Mouse (Mus musculus) c-Kit-positive CD71-positive TER-119-positive erythroid progenitor cells, embryonic 14.5 days (primary cell): Measurements from ENCODE around the gene Zzz3.

ENCODE experiments used
- DNase-seq: peaks from one replicate; pipeline ENCODE4 v3.0.0-alpha.2; 2013; ENCODE audit warnings: low spot score

The Zzz3 gene

GRCm38 (mm10) chr3:152497084-152497483 lies 101.8 kb downstream of the Zzz3 start:
- DNase-seq = no peak

DNA sequence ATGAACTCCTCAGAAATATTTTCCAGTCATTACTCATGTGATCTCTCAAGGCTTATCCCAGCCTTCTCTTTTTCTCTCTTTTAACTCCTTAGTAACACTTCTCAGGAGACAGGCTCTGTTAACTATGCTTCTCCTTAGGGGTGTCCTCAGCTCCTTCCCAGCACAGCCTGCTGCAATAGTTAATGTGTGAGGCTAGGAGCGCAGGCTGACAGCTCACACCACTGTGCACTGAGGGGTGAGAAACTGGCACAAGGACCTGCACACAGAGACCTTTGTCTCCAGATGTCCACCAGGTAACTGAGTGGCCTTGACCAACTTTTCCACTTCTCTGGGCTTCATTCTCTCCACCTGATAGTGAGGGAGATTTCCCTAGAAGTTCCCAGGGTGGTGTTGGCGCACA lies 102.6 kb downstream of the Zzz3 start:
- DNase-seq = no peak

DNA sequence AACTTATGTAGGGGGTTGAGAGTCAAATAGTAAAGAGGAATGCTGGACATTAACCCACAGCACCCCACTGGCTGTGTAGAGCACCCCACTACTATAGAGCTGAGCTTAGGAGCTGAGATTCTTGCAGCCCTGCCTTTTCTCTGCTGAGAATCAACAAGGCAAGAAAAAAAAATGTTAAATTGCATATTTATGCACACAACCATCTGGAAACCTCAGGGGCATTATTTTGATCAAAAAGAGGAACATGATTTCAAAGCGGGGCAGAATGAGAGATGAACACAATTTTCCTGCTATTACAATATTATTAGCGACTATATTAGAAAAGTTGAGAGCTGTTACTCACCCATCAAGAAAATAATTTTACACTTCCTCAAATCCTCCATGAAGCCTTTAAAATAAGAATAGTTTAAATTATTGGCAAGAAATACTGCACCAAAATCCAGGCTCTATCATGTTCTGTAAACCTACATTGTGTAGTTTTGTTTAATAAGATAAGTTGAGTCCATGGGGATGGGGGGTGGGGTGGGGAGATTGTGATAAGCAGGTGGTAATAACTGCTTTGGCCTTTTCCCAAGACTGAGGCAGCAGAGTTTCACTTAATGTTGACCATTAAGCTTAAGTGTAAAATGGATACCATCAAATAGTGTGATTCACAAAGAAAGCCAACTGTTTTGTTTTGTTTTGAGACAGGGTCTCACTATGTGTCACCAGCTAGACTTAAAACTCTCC lies 103.9 kb downstream of the Zzz3 start:
- no peak for DNase-seq

DNA sequence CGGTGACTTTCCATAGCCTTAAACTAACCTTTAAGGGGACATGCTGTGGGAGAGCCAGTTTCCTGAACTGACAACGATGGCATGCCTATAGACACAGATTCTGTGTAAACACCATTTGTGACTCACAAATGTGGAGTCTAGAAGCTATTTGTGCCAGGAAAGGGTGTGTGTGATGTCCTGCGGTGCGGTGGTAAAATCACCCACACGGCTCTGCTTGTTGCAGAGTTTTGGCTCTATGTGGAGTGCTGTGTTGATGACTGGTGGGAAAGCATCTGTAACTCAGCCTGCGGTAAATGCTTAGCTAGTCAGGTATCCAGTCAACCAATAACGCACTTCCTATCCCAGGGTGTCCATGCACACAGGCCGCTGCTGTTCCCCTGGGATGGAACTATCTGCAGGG lies 112.6 kb downstream of the Zzz3 start:
- DNase-seq = no peak

DNA sequence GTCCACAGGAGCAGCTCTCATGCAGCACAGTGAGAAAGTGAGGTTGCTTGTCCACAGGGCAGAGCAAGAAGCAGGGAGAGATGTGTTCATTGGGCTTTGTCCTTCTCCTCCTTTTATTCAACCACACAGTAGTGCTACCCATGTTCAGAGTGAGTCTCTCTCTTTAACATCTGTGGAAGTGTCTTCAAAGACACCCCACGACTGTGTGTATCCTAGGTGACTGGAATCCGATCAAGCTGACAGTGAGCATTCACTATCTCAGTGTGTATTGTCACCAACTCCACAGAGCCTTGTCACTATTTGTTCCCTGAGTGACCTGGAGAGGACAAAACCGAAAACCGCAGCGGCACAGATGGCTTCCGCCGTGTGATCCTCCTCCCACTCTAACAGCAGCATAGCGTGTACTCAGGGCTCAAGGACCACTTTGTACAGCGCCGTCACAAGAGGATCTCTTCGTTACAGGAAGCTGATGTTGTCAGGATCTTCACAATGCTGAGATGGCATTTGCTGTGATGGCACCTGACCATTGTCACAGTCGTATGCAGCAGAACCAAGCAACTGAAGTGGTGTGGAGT lies 113.2 kb downstream of the Zzz3 start:
- no peak for DNase-seq

DNA sequence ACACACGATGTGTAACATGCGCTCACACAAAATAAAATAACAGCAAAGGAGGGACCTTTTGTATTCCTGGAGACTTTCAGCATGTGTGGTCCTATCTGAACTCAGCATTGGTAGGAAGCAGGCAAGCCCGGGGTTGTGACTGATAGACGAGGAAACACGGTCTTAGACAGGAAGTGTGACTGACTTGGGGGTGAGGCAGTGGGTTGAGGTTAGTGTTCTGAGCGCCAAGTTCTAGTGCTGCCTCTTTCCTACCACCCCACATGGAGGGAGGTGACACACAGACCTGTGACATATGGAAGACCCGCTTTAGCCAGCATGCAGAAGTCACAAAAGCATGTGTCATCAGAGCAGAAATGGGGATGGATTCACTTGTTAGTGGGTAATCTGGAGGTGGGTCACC lies 114.0 kb downstream of the Zzz3 start:
- no peak for DNase-seq
